Mouse (Mus musculus): ENCODE data around the gene Gm10181. TPM values are rescaled to one million over a fixed set of nuclear protein-coding genes. Genes with fewer than 3 reads are reported as not detected.

Gm10181 gene
- polyA plus RNA-seq, 1 experiment, result not detected

GRCm38 (mm10) chr9:25138900-25139299, 49.7 kb downstream of the Gm10181 start:
- TF ChIP-seq TAL1 (IDR thresholded peaks at IDR 0.05; ENCODE audit: low read length) (no peak), GATA1 (IDR thresholded peaks at IDR 0.05; ENCODE audit: low read length) (no peak)
- Histone ChIP-seq H3K36me3 (ENCODE audit: control insufficient read depth) (peaks cover 5% of the 10 kb centered on the region), H3K9me3 (ENCODE audit: control insufficient read depth, low read length) (no peaks in the 10 kb centered on the region), H3K4me1 (ENCODE audit: control insufficient read depth) (peaks cover 19% of the 10 kb centered on the region), H3K4me3 (replicated peaks) (no peak overlapping the region), H3K27me3 (ENCODE audit: control insufficient read depth) (no peaks in the 10 kb centered on the region)

Other genes with a start within 250 kb of the Gm10181 start
- 1.8 and 1.9 TPM in 2 replicates for gene Herpud2, start 62.4 kb downstream of the Gm10181 start, polyA plus RNA-seq (2012)
- gene Sept7, start 163.0 kb downstream of the Gm10181 start, polyA plus RNA-seq (2012), result 0.74 and 1.5 TPM in 2 replicates

Data from erythroblast, embryonic 14.5 days (primary cell).